Mouse (Mus musculus) c-Kit-negative CD71-positive TER-119-positive erythroid progenitor cells, embryonic 14.5 days (primary cell): ENCODE data around the gene Usp54.
"Not testable (repeated sequence)": the region's sequence is repeated elsewhere in the genome, so short reads cannot be mapped to it uniquely, and the experiment has no call there.

Experiments
- DNase-seq: peaks from one replicate; pipeline ENCODE4 v3.0.0-alpha.2; 2013; ENCODE audit warnings: low read depth, low spot score

Gene Usp54

GRCm38 (mm10) chr14:20654690-20655421 is 14.0 kb upstream of the Usp54 start:
- no peak for DNase-seq

GRCm38 (mm10) chr14:20651722-20652256 is 10.9 kb upstream of the Usp54 start:
- DNase-seq, result no peak

GRCm38 (mm10) chr14:20651000-20651399 is 10.1 kb upstream of the Usp54 start:
- DNase-seq, result no peak

GRCm38 (mm10) chr14:20646381-20646780 is 5.5 kb upstream of the Usp54 start:
- no peak for DNase-seq

- DNase-seq, result no peak
Measured at GRCm38 (mm10) chr14:20645547-20645946, 4.7 kb upstream of the Usp54 start.

GRCm38 (mm10) chr14:20641438-20641875 is 594 bp upstream of the Usp54 start:
- no peak for DNase-seq

- no peak for DNase-seq
Measured at GRCm38 (mm10) chr14:20639918-20640619, 794 bp downstream of the Usp54 start.

- DNase-seq, result no peak
Measured at GRCm38 (mm10) chr14:20638702-20639101, 2.2 kb downstream of the Usp54 start.

- no peak for DNase-seq
Measured at GRCm38 (mm10) chr14:20637818-20638574, 2.9 kb downstream of the Usp54 start.

GRCm38 (mm10) chr14:20636968-20637367 is 3.9 kb downstream of the Usp54 start:
- DNase-seq, result not testable (repeated sequence)

- DNase-seq, result no peak
Measured at GRCm38 (mm10) chr14:20635546-20635945, 5.3 kb downstream of the Usp54 start.

GRCm38 (mm10) chr14:20631253-20631652 is 9.6 kb downstream of the Usp54 start:
- DNase-seq, result no peak

GRCm38 (mm10) chr14:20626971-20627370 is 13.9 kb downstream of the Usp54 start:
- no peak for DNase-seq

- no peak for DNase-seq
Measured at GRCm38 (mm10) chr14:20626447-20626846, 14.4 kb downstream of the Usp54 start.

- DNase-seq, result no peak
Measured at GRCm38 (mm10) chr14:20622907-20623306, 18.0 kb downstream of the Usp54 start.

GRCm38 (mm10) chr14:20622412-20622811 is 18.5 kb downstream of the Usp54 start:
- DNase-seq, result no peak

- DNase-seq, result no peak
Measured at GRCm38 (mm10) chr14:20621903-20622302, 19.0 kb downstream of the Usp54 start.

GRCm38 (mm10) chr14:20619131-20619530 is 21.7 kb downstream of the Usp54 start:
- no peak for DNase-seq

GRCm38 (mm10) chr14:20618211-20618610 is 22.7 kb downstream of the Usp54 start:
- DNase-seq, result no peak

- DNase-seq, result no peak
Measured at GRCm38 (mm10) chr14:20616421-20616820, 24.4 kb downstream of the Usp54 start.

- DNase-seq, result no peak
Measured at GRCm38 (mm10) chr14:20615075-20615474, 25.8 kb downstream of the Usp54 start.

GRCm38 (mm10) chr14:20612820-20613219 is 28.0 kb downstream of the Usp54 start:
- DNase-seq, result no peak
